Mouse (Mus musculus) liver, embryonic 14.5 days (tissue): ENCODE measurements around the gene Ttc21a.

Source experiments
- CTCF ChIP-seq: IDR thresholded peaks from 2 replicates; pipeline ENCODE4 v1.5.1; 2016; ENCODE audit warnings: antibody characterized with exemption, low read depth, control low read depth
- EP300 ChIP-seq: IDR thresholded peaks from 2 replicates; pipeline ENCODE4 v1.6.1; 2016; ENCODE audit warnings: antibody characterized with exemption, low read depth

GRCm38 (mm10) chr9:119941861-119942260 is 4.5 kb downstream of the Ttc21a start:
- TF ChIP-seq CTCF (no peak), EP300 (no peak)
